Mouse (Mus musculus) bone marrow, adult 2 months (tissue): ENCODE results near the gene Amigo3. TPM values are rescaled to one million over a fixed set of nuclear protein-coding genes. Genes with fewer than 3 reads are reported as not detected.

Source experiments
- H3K27ac ChIP-seq: fragments of 200-500 bp; 2 replicates; pipeline ENCODE4 v1.5.1; 2012; ENCODE audit warnings: low read depth, mild to moderate bottlenecking, control low read depth, inconsistent platforms, low read length; ENCODE audit not compliant: control insufficient read depth, poor library complexity, insufficient read depth
- H3K4me1 ChIP-seq: fragments of 200-500 bp; 2 replicates; pipeline ENCODE4 v1.6.1; 2011; ENCODE audit warnings: low read length; ENCODE audit not compliant: control insufficient read depth, insufficient read depth
- H3K4me3 ChIP-seq: fragments of 200-500 bp; replicated peaks from 2 replicates; pipeline ENCODE3; 2011; ENCODE audit warnings: mild to moderate bottlenecking, low read depth, low read length, control low read depth; ENCODE audit not compliant: control insufficient read depth
- CTCF ChIP-seq: fragments of 200-500 bp; IDR thresholded peaks from 2 replicates; pipeline ENCODE4 v1.5.1; 2011; ENCODE audit warnings: low read length, control low read depth; ENCODE audit not compliant: control insufficient read depth, insufficient read depth
- POLR2A ChIP-seq: fragments of 200-500 bp; IDR thresholded peaks from 2 replicates; pipeline ENCODE4 v1.6.1; 2011; ENCODE audit warnings: low read depth, mild to moderate bottlenecking, control low read depth, low read length, borderline replicate concordance; ENCODE audit not compliant: control insufficient read depth
- WGBS: fragments of 180-500 bp; shearing (Covaris S2); methylation state at CpG from one replicate; pipeline ENCODE4 v1.1.7; 2018; 5-methylcytosine and 5-hydroxymethylcytosine counted together
- polyA plus RNA-seq: library from polyadenylated mRNA; stranded (reverse); fragments of >200 nt; gene quantifications from 2 replicates; pipeline ENCODE4 v1.2.4, GENCODE M21; 2011; ENCODE audit warnings: low replicate concordance; ENCODE audit not compliant: missing spikeins, insufficient read depth, insufficient read length

Amigo3 gene
- polyA plus RNA-seq, 1 experiment = 1.6 TPM

DNA sequence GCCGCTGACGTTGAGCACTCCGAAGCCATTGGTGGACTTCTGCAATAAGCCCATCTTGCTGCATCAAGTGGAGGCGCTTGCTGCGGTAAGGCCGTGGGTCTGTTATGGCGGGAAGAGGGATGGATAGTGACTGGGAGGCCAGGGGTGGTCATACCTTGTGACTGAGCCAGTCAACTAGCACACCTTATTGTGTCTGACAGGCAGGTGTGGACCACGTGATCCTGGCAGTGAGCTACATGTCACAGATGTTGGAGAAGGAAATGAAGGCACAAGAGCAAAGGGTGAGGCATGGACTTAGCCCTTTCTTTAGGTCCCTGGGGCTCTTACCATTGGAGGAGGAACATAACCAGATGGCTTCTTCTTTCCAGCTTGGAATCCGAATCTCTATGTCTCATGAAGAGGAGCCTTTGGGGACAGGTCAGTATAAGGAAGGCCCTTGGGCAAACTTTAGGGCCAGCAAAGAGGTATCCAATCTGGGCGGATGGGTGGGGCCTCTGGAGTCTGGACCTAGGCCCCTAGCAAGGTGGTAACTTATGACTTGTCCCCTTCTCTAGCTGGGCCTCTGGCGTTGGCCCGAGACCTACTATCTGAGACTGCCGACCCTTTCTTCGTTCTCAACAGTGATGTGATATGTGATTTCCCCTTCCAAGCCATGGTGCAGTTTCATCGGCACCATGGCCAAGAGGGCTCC lies 3.3 kb upstream of the Amigo3 start:
- TF ChIP-seq POLR2A (no peak), CTCF (no peak)
- Histone ChIP-seq H3K4me1 (peaks cover 5% of the 10 kb centered on the region), H3K27ac (peak overlapping the region; percentile 63), H3K4me3 (peak overlapping the region; percentile 95)
- WGBS = 38% methylated on average over 15 of the region's 15 CpGs

DNA sequence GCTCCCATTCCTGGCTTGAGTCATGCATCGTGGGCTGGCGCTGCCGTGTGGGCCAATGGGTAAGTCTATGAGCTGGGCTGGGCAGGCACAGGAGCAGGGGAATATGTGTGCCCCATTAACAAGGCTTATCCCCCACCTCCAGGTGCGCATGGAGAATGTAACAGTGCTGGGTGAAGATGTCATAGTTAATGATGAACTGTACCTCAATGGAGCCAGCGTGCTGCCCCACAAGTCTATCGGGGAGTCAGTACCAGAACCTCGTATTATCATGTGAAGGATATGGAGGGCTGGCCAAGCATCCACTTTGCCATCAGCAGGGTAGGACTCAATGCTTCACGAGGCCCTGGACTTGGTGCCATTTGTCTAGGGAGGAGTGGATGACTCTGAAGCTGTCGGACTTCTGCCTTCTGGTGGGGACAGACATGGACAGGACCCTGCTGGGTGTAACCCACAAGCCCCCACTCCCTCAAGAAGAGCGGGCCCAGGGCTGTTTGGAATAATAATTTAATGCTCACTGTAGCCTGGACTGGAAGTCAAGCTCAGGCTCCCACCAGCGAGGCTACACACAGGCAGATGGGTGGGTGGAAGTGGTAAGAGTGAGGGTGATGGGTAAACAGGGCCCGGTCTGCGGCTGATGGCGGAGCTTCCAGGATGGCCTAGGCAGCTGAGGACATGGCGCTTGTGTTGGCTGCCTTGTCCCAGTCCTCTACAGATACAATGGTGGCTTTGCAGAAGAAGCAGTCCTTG lies 1.6 kb upstream of the Amigo3 start:
- H3K4me3 ChIP-seq = no peak overlapping the region
- no peak overlapping the region for H3K27ac ChIP-seq
- 91% methylated on average over 15 of the region's 15 CpGs for WGBS
- peaks cover 5% of the 10 kb centered on the region for H3K4me1 ChIP-seq
- TF ChIP-seq POLR2A = 0 out of 2 replicates have a peak, but pooled peaks have one; percentile 11
- no peak for TF ChIP-seq CTCF

DNA sequence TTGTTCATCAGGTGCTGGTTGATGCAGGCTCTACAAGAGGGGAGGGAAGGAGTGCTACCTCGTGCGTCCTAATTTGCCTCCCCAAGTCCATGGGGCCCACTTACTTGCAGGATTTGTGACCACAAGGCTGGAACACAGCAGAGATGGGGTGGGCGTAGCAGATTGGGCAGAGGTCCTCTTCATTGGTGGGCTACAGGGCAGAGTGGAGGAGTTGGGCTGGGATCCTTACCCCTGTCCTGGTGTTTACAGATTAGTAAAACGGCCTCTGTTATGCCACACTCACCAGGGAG lies 1.1 kb upstream of the Amigo3 start:
- Histone ChIP-seq H3K4me3 (no peak overlapping the region), H3K4me1 (peaks cover 5% of the 10 kb centered on the region), H3K27ac (no peak overlapping the region)
- TF ChIP-seq CTCF (no peak), POLR2A (no peak)
- 81% methylated on average over 4 of the region's 4 CpGs for WGBS

DNA sequence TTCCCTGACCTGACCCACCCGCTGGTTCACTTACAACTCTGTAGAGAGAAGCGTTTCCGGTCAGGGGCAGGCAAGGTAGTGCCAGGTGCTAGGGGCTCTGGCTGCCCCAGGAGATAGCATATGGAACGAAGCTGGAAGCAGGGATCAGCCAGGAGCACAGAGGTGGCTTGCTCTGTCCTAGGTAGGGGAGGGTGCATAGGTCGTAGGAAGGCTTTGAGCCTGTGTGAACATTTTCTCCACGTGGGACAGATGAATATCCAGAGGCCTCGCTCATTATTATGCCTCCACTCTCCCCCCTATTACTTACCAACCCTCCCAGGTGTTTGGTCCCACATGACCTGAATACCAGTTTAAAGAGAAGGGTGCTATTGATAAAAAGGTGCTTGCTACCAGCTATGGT lies 548 bp upstream of the Amigo3 start:
- peaks cover 5% of the 10 kb centered on the region for H3K4me1 ChIP-seq
- TF ChIP-seq POLR2A (no peak), CTCF (no peak)
- no peak overlapping the region for H3K4me3 ChIP-seq
- 72% methylated on average over 7 of the region's 7 CpGs for WGBS
- H3K27ac ChIP-seq = no peak overlapping the region

DNA sequence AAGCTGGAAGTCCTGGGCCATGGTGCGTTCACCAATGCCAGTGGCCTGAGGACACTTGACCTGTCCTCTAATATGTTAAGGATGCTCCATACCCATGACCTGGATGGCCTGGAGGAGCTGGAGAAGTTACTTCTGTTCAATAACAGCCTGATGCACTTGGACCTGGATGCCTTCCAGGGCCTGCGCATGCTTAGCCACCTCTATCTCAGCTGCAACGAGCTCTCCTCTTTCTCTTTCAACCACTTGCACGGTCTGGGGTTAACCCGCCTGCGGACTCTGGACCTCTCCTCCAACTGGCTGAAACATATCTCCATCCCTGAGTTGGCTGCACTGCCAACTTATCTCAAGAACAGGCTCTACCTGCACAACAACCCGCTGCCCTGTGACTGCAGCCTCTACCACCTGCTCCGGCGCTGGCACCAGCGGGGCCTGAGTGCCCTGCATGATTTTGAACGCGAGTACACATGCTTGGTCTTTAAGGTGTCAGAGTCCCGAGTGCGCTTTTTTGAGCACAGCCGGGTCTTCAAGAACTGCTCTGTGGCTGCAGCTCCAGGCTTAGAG lies 786 bp downstream of the Amigo3 start:
- no peak for TF ChIP-seq POLR2A
- no peak for TF ChIP-seq CTCF
- 87% methylated on average over 15 of the region's 15 CpGs for WGBS
- Histone ChIP-seq H3K27ac (no peak overlapping the region), H3K4me1 (peaks cover 3% of the 10 kb centered on the region), H3K4me3 (no peak overlapping the region)

DNA sequence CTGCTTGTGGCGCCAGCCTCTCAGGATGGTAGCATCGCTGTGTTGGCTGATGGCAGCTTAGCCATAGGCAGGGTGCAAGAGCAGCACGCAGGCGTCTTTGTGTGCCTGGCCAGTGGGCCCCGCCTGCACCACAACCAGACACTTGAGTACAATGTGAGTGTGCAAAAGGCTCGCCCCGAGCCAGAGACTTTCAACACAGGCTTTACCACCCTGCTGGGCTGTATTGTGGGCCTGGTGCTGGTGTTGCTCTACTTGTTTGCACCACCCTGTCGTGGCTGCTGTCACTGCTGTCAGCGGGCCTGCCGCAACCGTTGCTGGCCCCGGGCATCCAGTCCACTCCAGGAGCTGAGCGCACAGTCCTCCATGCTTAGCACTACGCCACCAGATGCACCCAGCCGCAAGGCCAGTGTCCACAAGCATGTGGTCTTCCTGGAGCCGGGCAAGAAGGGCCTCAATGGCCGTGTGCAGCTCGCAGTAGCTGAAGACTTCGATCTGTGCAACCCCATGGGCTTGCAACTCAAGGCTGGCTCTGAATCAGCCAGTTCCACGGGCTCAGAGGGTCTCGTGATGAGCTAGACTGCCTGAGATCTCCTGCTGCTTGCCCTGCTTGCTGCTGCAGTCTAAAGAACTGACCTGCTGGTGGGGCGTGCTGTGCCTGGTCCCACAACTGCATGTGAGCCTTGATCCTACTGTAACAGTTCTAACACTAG lies 1.5 kb downstream of the Amigo3 start:
- Histone ChIP-seq H3K4me1 (peaks cover 3% of the 10 kb centered on the region), H3K4me3 (no peak overlapping the region), H3K27ac (no peak overlapping the region; the same call in 1 of the 2 replicates)
- 92% methylated on average over 22 of the region's 22 CpGs for WGBS
- TF ChIP-seq CTCF (no peak), POLR2A (no peak)

DNA sequence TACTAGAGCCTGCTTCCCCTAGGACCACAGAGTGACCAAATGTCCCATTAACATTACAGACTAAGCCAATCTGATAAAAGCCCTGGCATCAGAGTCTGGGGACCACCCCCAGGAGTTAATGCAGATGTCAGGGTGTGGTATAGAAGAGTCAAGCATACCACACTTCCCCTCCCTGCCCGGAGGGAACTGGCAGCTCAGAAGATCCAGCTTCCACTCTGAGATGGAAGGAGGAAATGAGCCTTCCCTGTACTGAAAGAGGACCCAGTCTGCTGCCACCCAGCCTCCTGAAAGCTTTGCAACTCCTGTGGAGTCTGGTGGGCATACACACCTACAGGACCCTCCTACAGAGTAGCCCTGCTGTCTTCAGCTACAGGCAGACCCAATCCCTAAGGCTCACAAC lies 2.1 kb downstream of the Amigo3 start:
- TF ChIP-seq CTCF (no peak), POLR2A (no peak)
- 32% methylated on average over 1 of the region's 1 CpGs for WGBS
- Histone ChIP-seq H3K4me1 (peaks cover 3% of the 10 kb centered on the region), H3K4me3 (no peak overlapping the region), H3K27ac (no peak overlapping the region)

DNA sequence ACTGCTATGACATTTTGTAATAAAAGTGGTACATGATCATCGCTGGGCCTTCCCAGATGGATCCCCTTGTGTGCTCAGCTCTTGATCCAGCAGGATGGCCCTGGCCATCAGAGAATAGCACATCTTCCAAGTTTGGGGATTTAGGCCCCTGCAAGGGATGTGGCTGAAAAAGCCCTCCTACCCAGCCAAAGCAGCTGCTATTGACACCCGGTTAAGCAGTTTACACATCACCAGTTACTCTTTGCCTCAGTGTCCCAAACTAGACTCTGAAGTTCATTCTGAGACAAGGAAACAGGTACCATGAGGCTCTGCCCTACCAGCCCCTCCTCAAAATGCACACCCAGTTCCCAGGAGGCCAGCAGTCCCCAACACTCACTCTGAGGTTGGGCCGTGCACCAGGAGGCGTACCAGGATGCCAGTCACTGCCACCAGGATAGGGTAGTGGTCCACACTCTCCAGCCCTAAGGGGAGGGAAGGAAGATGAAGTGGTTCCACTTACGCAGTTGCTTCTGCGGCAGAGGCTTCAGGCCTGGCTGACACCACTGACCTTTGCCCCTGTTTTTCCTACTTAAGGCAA lies 2.8 kb downstream of the Amigo3 start:
- peaks cover 3% of the 10 kb centered on the region for H3K4me1 ChIP-seq
- WGBS = 96% methylated on average over 6 of the region's 6 CpGs
- TF ChIP-seq CTCF (no peak), POLR2A (no peak)
- no peak overlapping the region for H3K27ac ChIP-seq
- no peak overlapping the region for H3K4me3 ChIP-seq
